Mouse (Mus musculus) mature B cell (primary cell): ENCODE results near the gene Eif3b.

Experiments
- in situ Hi-C: fragments of 300-500 bp; cut with MboI; formaldehyde crosslinking; loops from 2 replicates; pipeline ENCODE4 v1.14.3; 2019

The Eif3b gene

GRCm38 (mm10) chr5:140472336-140472735, 53.2 kb downstream of the Eif3b start:
- in situ Hi-C loops: no loop called here

DNA sequence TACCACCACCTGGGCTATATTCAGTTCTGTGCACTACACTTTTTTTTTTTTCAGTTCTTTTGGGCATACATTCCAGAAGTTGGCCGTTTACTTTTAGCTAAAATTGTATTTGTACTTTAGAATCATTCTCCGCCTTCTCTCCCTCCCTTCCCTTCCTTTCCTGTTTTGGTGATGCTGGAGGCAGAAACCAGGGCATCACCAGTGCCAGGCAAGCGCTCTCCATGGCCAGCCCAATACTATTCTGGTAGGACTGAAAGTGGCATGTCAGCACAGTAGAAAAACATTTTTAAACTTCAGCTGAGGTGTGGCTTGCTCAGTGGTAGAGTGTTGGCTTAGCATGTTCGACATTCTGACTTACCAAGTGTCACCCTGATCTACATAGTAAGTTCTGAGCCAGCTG, 62.3 kb downstream of the Eif3b start:
- in situ Hi-C loops: no loop called here

GRCm38 (mm10) chr5:140491142-140491541, 72.0 kb downstream of the Eif3b start:
- in situ Hi-C loops: no loop called here

DNA sequence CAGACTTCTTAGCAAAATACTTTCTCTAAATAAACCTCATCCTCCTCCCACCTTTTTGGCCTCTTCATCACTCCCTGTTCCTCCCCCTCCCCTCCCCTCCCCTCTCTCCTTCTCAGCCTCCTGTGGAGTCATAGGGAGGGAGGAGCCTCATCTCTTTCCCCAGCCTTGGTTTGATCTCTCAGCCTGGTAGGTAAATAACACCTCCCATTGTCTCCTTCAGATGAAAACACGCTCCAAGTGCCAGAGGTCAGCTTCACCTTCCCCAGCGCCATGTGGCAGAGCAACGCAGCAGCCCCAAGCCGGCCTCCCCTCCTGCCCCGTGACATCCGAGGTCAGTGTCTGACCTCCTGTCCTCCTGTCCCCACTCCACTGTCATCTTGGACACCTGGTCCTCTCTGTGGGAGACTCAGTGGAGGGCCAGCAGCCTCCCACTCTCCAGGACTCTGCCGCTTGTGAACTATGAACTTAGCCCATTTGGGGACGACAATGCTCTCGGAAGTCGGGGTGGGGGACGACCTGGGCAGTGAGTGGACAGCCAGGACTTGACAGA, 73.6 kb downstream of the Eif3b start:
- in situ Hi-C loops: no loop called here
